In genomic region chr7:37639740-37640397, GRCm38 (mm10) we compare ENCODE assay signal across 12 mouse cellular contexts.
DNase-seq lines count a peak whose midpoint lies in the region; ATAC-seq lines count a peak whose summit lies in the region.
"Had no signal": no experiment of that assay in that cellular context is flagged by ENCODE, and none has a peak within 500 bp of the region (broad histone marks: within the 10 kb centered on the region; RNA-seq: fewer than 3 reads in every experiment).

No protein-coding gene starts in this region.

- H3K27ac ChIP-seq in hindbrain, embryonic 12.5 days: peak overlapping the region; percentile 58; the same call in 1 of the 2 replicates
- no peak overlapping the region for H3K27ac ChIP-seq in hindbrain, embryonic 11.5 days (ENCODE audit: low read depth, low read length)
- no peak overlapping the region for H3K27ac ChIP-seq in embryonic facial prominence, embryonic 14.5 days (replicated peaks; ENCODE audit: low read depth, low read length)
- H3K27ac ChIP-seq in limb, embryonic 11.5 days (replicated peaks; ENCODE audit: low read depth, low read length): no peak overlapping the region
- H3K27ac ChIP-seq: intestine, embryonic 15.5 days; neural tube, embryonic 15.5 days had no signal

- no peaks in the 10 kb centered on the region for H3K36me3 ChIP-seq in hindbrain, embryonic 12.5 days
- H3K36me3 ChIP-seq in hindbrain, embryonic 11.5 days (ENCODE audit: control insufficient read depth, insufficient read depth, low read length): 0 out of 2 replicates have a peak, but pooled peaks cover 2% of the 10 kb centered on the region
- no peaks in the 10 kb centered on the region for H3K36me3 ChIP-seq in embryonic facial prominence, embryonic 14.5 days (ENCODE audit: control insufficient read depth, insufficient read depth, low read length)
- H3K36me3 ChIP-seq in limb, embryonic 11.5 days (ENCODE audit: control insufficient read depth, insufficient read depth, low read length): no peaks in the 10 kb centered on the region
- H3K36me3 ChIP-seq: intestine, embryonic 15.5 days; neural tube, embryonic 15.5 days had no signal

- H3K4me2 ChIP-seq in hindbrain, embryonic 12.5 days (replicated peaks): no peak overlapping the region
- no peak overlapping the region for H3K4me2 ChIP-seq in hindbrain, embryonic 11.5 days (replicated peaks; ENCODE audit: low read depth, low read length)
- no peak overlapping the region for H3K4me2 ChIP-seq in embryonic facial prominence, embryonic 14.5 days (ENCODE audit: low read depth, low read length)
- H3K4me2 ChIP-seq in limb, embryonic 11.5 days (ENCODE audit: low read depth, severe bottlenecking): no peak overlapping the region
- H3K4me2 ChIP-seq: intestine, embryonic 15.5 days; neural tube, embryonic 15.5 days had no signal

- peaks cover 12% of the 10 kb centered on the region for H3K4me1 ChIP-seq in hindbrain, embryonic 12.5 days
- no peaks in the 10 kb centered on the region for H3K4me1 ChIP-seq in hindbrain, embryonic 11.5 days (replicated peaks; ENCODE audit: control insufficient read depth, insufficient read depth, low read length)
- H3K4me1 ChIP-seq in embryonic facial prominence, embryonic 14.5 days (ENCODE audit: control insufficient read depth, insufficient read depth, low read length): no peaks in the 10 kb centered on the region; the same call in 1 of the 2 replicates
- peaks cover 13% of the 10 kb centered on the region; the same call in 1 of the 2 replicates for H3K4me1 ChIP-seq in limb, embryonic 11.5 days (ENCODE audit: control insufficient read depth, insufficient read depth, low read length)
- H3K4me1 ChIP-seq: intestine, embryonic 15.5 days; neural tube, embryonic 15.5 days had no signal

- no peak overlapping the region for H3K4me3 ChIP-seq in hindbrain, embryonic 12.5 days
- H3K4me3 ChIP-seq in hindbrain, embryonic 11.5 days (ENCODE audit: low read depth, low read length): no peak overlapping the region
- H3K4me3 ChIP-seq in embryonic facial prominence, embryonic 14.5 days (ENCODE audit: low read depth, low read length): no peak overlapping the region
- H3K4me3 ChIP-seq in limb, embryonic 11.5 days (ENCODE audit: low read depth, low read length): no peak overlapping the region
- H3K4me3 ChIP-seq: intestine, embryonic 15.5 days; neural tube, embryonic 15.5 days had no signal

- 0 out of 2 replicates have a peak, but pooled peaks cover 5% of the 10 kb centered on the region for H3K9me3 ChIP-seq in hindbrain, embryonic 12.5 days (replicated peaks)
- H3K9me3 ChIP-seq in hindbrain, embryonic 11.5 days (ENCODE audit: control insufficient read depth, low read length): no peaks in the 10 kb centered on the region
- H3K9me3 ChIP-seq in embryonic facial prominence, embryonic 14.5 days (ENCODE audit: control insufficient read depth, low read length): no peaks in the 10 kb centered on the region
- no peaks in the 10 kb centered on the region for H3K9me3 ChIP-seq in limb, embryonic 11.5 days (ENCODE audit: control insufficient read depth, low read length)
- H3K9me3 ChIP-seq: intestine, embryonic 15.5 days; neural tube, embryonic 15.5 days had no signal

- H3K27me3 ChIP-seq in hindbrain, embryonic 12.5 days: no peaks in the 10 kb centered on the region
- H3K27me3 ChIP-seq in hindbrain, embryonic 11.5 days (ENCODE audit: control insufficient read depth, insufficient read depth, low read length): no peaks in the 10 kb centered on the region
- H3K27me3 ChIP-seq in embryonic facial prominence, embryonic 14.5 days (replicated peaks; ENCODE audit: control insufficient read depth, insufficient read depth, low read length): no peaks in the 10 kb centered on the region
- H3K27me3 ChIP-seq in limb, embryonic 11.5 days (ENCODE audit: control insufficient read depth, insufficient read depth, low read length): no peaks in the 10 kb centered on the region
- H3K27me3 ChIP-seq: intestine, embryonic 15.5 days; neural tube, embryonic 15.5 days had no signal

- WGBS in hindbrain, embryonic 12.5 days: 25% methylated on average over 12 of the region's 12 CpGs
- whole genome bisulfite sequencing in hindbrain, embryonic 11.5 days: 37% methylated on average over 12 of the region's 12 CpGs
- WGBS in embryonic facial prominence, embryonic 14.5 days: 33% methylated on average over 12 of the region's 12 CpGs
- 32% methylated on average over 12 of the region's 12 CpGs for WGBS in limb, embryonic 11.5 days

- no peak for DNase-seq in hindbrain, embryonic 11.5 days (ENCODE audit: low spot score)
- peak; percentile 17 for DNase-seq in embryonic facial prominence, embryonic 14.5 days (ENCODE audit: low spot score)
- peak; percentile 34 for DNase-seq in limb, embryonic 11.5 days (ENCODE audit: low spot score)
- DNase-seq: lung, adult 18-20 months; right cerebral cortex, postnatal 4 days had no signal

- no peak overlapping the region for H3K9ac ChIP-seq in hindbrain, embryonic 12.5 days
- no peak overlapping the region for H3K9ac ChIP-seq in hindbrain, embryonic 11.5 days (ENCODE audit: low read depth, low read length)
- H3K9ac ChIP-seq in embryonic facial prominence, embryonic 14.5 days (ENCODE audit: low read depth, low read length): peak overlapping the region; percentile 30; the same call in 1 of the 2 replicates
- H3K9ac ChIP-seq in limb, embryonic 11.5 days (ENCODE audit: low read length): no peak overlapping the region
- H3K9ac ChIP-seq: intestine, embryonic 15.5 days; neural tube, embryonic 15.5 days had no signal

- no peak for ATAC-seq in hindbrain, embryonic 12.5 days (ENCODE audit: low FRiP score)
- no peak for ATAC-seq in hindbrain, embryonic 11.5 days (ENCODE audit: low FRiP score)
- peak; percentile 63 for ATAC-seq in common myeloid progenitor, adult 5-6 weeks (replicated peaks; ENCODE audit: low read depth, poor library complexity, severe bottlenecking)
- no peak for ATAC-seq in embryonic facial prominence, embryonic 14.5 days (ENCODE audit: low read depth)
- no peak for ATAC-seq in limb, embryonic 11.5 days (ENCODE audit: insufficient number of reproducible peaks, low FRiP score, low TSS enrichment, low read depth)
- no peak for ATAC-seq in inflammation-experienced regulatory T-cells, adult 6 months
- ATAC-seq in erythroblast, adult 5-6 weeks (replicated peaks; ENCODE audit: low FRiP score, poor library complexity, severe bottlenecking): no peak
- ATAC-seq in erythroid progenitor cell, adult 5-6 weeks (replicated peaks; ENCODE audit: low FRiP score, poor library complexity, severe bottlenecking): no peak
- ATAC-seq: intestine, embryonic 15.5 days had no signal
